Mouse (Mus musculus): ENCODE results near the gene S1pr4. TPM values are rescaled to one million over a fixed set of nuclear protein-coding genes. Genes with fewer than 3 reads are reported as not detected.

The S1pr4 gene
- polyA plus RNA-seq, 1 experiment from 2014 or later: 0.79 TPM

DNA sequence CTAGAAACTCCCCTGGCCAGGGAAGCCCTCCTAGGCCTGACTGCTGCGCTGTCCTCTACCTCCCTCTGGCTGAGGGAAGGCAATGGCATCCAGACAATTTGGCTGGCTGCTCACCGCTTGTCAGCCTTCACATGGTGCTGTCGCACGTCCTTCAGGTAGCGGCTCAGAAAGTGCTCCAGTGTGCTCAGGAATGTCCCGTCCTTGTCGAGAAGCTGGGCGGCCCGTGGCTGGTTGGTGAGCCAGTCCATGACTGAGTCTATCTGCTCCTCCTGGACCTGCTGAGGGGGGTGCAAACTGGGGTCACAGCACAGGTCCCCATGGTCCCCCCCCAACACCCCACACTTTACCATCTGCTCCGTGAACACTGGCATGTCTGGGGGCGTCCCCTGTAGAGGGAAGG is 11.9 kb downstream of the S1pr4 start:
- H3K4me2 ChIP-seq (ENCODE audit: low read length): no peak overlapping the region
- ATAC-seq: no peak
- H3K27ac ChIP-seq (ENCODE audit: low read depth, low read length): no peak overlapping the region
- no peaks in the 10 kb centered on the region for H3K9me3 ChIP-seq (ENCODE audit: control insufficient read depth, low read length)
- H3K9ac ChIP-seq (ENCODE audit: low read depth, low read length): no peak overlapping the region
- peaks cover 44% of the 10 kb centered on the region for H3K36me3 ChIP-seq (ENCODE audit: control insufficient read depth, insufficient read depth, low read length)
- H3K4me3 ChIP-seq (ENCODE audit: low read length): no peak overlapping the region
- WGBS: 87% methylated on average over 11 of the region's 11 CpGs
- no peaks in the 10 kb centered on the region for H3K27me3 ChIP-seq (replicated peaks; ENCODE audit: control insufficient read depth, insufficient read depth, low read length)
- peaks cover 9% of the 10 kb centered on the region for H3K4me1 ChIP-seq (ENCODE audit: control insufficient read depth, insufficient read depth, low read depth, low read length)

DNA sequence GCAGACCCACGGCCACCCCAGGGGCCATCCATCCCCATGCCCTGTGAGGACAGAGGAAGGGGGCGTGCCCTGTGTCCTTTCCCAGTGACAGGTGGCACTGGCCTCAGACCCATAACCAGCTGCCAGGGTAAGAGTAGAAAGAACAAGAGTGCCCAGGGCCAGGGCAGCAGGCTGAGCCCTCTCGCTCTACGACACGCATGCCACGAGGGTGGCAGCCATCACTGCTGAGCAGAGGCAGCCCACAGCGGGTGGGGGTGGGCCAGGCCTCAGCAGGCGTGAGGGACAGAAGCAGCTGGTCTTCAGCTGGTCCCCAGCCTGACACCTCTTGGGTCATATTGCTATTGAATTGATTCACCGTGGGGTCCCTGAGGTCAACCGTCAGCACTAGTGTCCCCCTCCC is 13.4 kb downstream of the S1pr4 start:
- Histone ChIP-seq H3K9ac (ENCODE audit: low read depth, low read length) (no peak overlapping the region), H3K36me3 (ENCODE audit: control insufficient read depth, insufficient read depth, low read length) (peaks cover 36% of the 10 kb centered on the region), H3K4me2 (ENCODE audit: low read length) (no peak overlapping the region), H3K27ac (ENCODE audit: low read depth, low read length) (no peak overlapping the region), H3K4me1 (ENCODE audit: control insufficient read depth, insufficient read depth, low read depth, low read length) (peaks cover 14% of the 10 kb centered on the region), H3K27me3 (replicated peaks; ENCODE audit: control insufficient read depth, insufficient read depth, low read length) (no peaks in the 10 kb centered on the region), H3K9me3 (ENCODE audit: control insufficient read depth, low read length) (no peaks in the 10 kb centered on the region), H3K4me3 (ENCODE audit: low read length) (no peak overlapping the region)
- no peak for ATAC-seq
- 89% methylated on average over 10 of the region's 10 CpGs for WGBS

- WGBS: 79% methylated on average over 7 of the region's 7 CpGs
- H3K4me2 ChIP-seq (ENCODE audit: low read length): no peak overlapping the region
- H3K36me3 ChIP-seq (ENCODE audit: control insufficient read depth, insufficient read depth, low read length): peaks cover 28% of the 10 kb centered on the region
- no peaks in the 10 kb centered on the region for H3K9me3 ChIP-seq (ENCODE audit: control insufficient read depth, low read length)
- no peak overlapping the region for H3K4me3 ChIP-seq (ENCODE audit: low read length)
- H3K9ac ChIP-seq (ENCODE audit: low read depth, low read length): no peak overlapping the region
- peaks cover 18% of the 10 kb centered on the region for H3K4me1 ChIP-seq (ENCODE audit: control insufficient read depth, insufficient read depth, low read depth, low read length)
- H3K27ac ChIP-seq (ENCODE audit: low read depth, low read length): no peak overlapping the region
- no peaks in the 10 kb centered on the region for H3K27me3 ChIP-seq (replicated peaks; ENCODE audit: control insufficient read depth, insufficient read depth, low read length)
- no peak for ATAC-seq
Observed at GRCm38 (mm10) chr10:81485479-81486018, 14.4 kb downstream of the S1pr4 start.

DNA sequence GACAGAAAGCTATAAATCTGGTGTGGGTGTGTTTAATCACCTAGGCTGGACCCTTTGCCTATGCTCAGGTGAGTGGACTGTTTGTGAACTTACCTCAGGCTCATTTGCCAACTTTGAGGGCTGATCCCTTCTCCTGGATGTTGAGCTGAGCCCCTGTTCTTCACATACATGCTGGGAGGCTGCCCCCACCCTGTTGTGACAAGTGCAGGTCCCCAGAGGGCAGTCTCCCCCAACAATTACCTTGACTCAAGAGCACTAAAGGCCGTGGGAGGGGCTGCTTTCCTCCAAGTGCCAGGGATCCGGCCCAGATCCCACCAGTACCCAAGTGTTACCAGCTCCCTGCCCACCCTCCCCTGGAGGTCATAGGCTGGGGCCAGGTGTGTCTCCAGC is 14.9 kb downstream of the S1pr4 start:
- Histone ChIP-seq H3K9me3 (ENCODE audit: control insufficient read depth, low read length) (no peaks in the 10 kb centered on the region), H3K36me3 (ENCODE audit: control insufficient read depth, insufficient read depth, low read length) (peaks cover 24% of the 10 kb centered on the region), H3K4me2 (ENCODE audit: low read length) (no peak overlapping the region), H3K9ac (ENCODE audit: low read depth, low read length) (no peak overlapping the region; the same call in 1 of the 2 replicates), H3K27me3 (replicated peaks; ENCODE audit: control insufficient read depth, insufficient read depth, low read length) (no peaks in the 10 kb centered on the region), H3K4me3 (ENCODE audit: low read length) (no peak overlapping the region), H3K27ac (ENCODE audit: low read depth, low read length) (no peak overlapping the region), H3K4me1 (ENCODE audit: control insufficient read depth, insufficient read depth, low read depth, low read length) (peaks cover 23% of the 10 kb centered on the region)
- ATAC-seq: no peak
- WGBS: 40% methylated on average over 2 of the region's 2 CpGs

DNA sequence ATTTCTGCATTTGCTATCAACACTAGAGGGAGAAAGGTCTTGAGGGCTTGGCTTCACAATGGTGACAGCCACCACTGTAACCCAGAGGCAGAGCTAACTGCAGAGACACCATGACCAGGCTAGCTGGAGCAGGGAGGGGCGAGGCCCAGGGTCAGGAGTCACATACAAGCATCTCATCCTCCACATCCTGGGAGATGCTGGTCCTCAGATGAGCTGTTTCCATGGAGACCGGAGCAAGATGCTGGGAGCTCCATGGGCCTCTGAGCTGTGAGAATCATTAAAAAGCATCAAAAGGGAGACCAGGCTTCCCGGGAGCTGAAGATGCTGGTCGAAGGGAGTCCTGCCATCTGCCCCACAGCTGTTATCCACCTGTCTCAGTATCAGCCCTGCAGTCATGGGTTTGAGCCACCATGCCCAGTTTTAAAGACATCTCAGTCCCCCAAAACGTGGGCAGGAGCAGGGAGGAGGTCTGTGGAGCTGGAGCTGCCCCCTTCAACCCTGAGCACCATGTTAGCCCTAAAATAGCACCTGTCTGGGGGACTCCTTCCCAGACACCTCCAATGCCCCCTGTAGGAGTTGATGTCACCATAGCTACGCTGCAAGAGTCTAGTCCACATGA is 15.4 kb downstream of the S1pr4 start:
- Histone ChIP-seq H3K27me3 (replicated peaks; ENCODE audit: control insufficient read depth, insufficient read depth, low read length) (no peaks in the 10 kb centered on the region), H3K4me2 (ENCODE audit: low read length) (no peak overlapping the region), H3K4me1 (ENCODE audit: control insufficient read depth, insufficient read depth, low read depth, low read length) (peaks cover 27% of the 10 kb centered on the region), H3K36me3 (ENCODE audit: control insufficient read depth, insufficient read depth, low read length) (peaks cover 24% of the 10 kb centered on the region), H3K4me3 (ENCODE audit: low read length) (no peak overlapping the region), H3K9ac (ENCODE audit: low read depth, low read length) (no peak overlapping the region; the same call in 1 of the 2 replicates), H3K27ac (ENCODE audit: low read depth, low read length) (peak overlapping the region; percentile 53; the same call in 1 of the 2 replicates), H3K9me3 (ENCODE audit: control insufficient read depth, low read length) (no peaks in the 10 kb centered on the region)
- WGBS: 30% methylated on average over 6 of the region's 6 CpGs
- ATAC-seq: no peak

- no peak overlapping the region for H3K4me3 ChIP-seq (ENCODE audit: low read length)
- no peak overlapping the region for H3K4me2 ChIP-seq (ENCODE audit: low read length)
- ATAC-seq: no peak
- peaks cover 22% of the 10 kb centered on the region for H3K36me3 ChIP-seq (ENCODE audit: control insufficient read depth, insufficient read depth, low read length)
- H3K27me3 ChIP-seq (replicated peaks; ENCODE audit: control insufficient read depth, insufficient read depth, low read length): no peaks in the 10 kb centered on the region
- no peak overlapping the region for H3K9ac ChIP-seq (ENCODE audit: low read depth, low read length)
- H3K9me3 ChIP-seq (ENCODE audit: control insufficient read depth, low read length): no peaks in the 10 kb centered on the region
- H3K27ac ChIP-seq (ENCODE audit: low read depth, low read length): peak overlapping the region; percentile 53; the same call in 1 of the 2 replicates
- H3K4me1 ChIP-seq (ENCODE audit: control insufficient read depth, insufficient read depth, low read depth, low read length): peaks cover 27% of the 10 kb centered on the region
- 15% methylated on average over 9 of the region's 9 CpGs for WGBS
Observed at GRCm38 (mm10) chr10:81483983-81484382, 15.9 kb downstream of the S1pr4 start.

DNA sequence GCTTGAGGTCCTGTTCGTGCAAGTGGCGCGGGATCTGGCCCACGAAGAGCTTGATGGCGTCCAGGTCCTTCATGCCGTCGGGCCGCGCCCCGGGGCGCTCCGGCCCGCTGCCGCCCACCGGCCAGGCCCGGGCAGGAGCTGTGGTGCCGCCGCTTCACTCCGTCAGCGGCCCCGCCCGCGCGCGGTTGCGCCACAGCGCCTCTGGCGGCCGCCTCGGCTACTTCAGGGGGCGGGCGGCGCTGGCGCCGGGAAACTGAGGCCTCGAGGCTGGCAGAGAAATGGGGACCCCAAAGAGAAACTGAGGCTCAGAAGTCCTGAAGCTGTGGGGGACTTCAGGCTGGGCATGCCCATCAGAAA is 17.4 kb downstream of the S1pr4 start, which contains the start of gene Celf5:
Gene Celf5 (minus strand): TSS at position 177 of the 357 bp plus-strand sequence.
- Histone ChIP-seq H3K9ac (ENCODE audit: low read depth, low read length) (peak within 1 kb of the TSS; percentile 81), H3K27me3 (replicated peaks; ENCODE audit: control insufficient read depth, insufficient read depth, low read length) (no peaks in the 10 kb centered on the region), H3K36me3 (ENCODE audit: control insufficient read depth, insufficient read depth, low read length) (peaks cover 8% of the 10 kb centered on the region), H3K4me2 (ENCODE audit: low read length) (peak within 1 kb of the TSS; percentile 71), H3K4me1 (ENCODE audit: control insufficient read depth, insufficient read depth, low read depth, low read length) (peaks cover 29% of the 10 kb centered on the region), H3K4me3 (ENCODE audit: low read length) (peak within 1 kb of the TSS; percentile 66), H3K9me3 (ENCODE audit: control insufficient read depth, low read length) (no peaks in the 10 kb centered on the region), H3K27ac (ENCODE audit: low read depth, low read length) (peak within 1 kb of the TSS; percentile 82)
- ATAC-seq: peak; percentile 63
- WGBS: under 1% methylated on average over 36 of the region's 36 CpGs

DNA sequence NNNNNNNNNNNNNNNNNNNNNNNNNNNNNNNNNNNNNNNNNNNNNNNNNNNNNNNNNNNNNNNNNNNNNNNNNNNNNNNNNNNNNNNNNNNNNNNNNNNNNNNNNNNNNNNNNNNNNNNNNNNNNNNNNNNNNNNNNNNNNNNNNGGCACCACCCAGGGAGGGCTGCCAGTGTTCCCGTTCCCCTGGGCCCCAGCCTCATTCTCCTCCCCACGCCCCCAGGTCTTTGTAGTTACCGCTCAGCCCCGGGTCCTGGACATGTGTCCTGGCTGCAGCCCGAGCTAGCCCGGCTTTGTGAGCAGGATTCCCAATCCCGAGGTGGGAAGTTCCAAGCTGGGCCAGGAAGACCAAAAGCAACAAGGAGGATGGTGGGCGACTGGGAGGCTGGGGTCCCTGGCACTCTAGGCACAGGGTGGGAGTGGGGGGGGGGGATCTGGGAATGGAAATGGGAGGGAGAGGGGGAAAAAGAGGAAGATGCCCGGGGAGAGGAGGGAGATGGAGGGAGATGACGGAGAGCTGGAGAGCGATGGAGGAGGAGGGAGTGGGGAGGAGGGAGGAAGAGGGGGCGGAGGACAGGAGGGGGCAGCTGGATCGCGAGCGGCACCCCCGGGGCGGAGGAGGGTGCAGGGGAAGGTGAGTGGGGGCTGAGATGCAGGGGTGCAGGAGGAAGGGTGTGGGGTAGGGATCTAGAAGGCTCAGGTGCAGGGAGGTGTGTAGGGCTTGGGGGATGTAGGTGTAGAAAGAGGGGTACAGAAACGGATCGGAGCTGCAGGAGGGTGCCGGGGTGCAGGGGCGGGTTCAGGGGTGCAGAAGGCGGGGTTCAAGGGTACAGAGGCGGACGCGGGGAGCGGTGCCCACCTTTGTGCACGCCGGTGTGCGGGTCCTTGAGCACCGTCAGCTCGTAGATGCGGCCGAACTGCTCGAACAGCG is 18.1 kb downstream of the S1pr4 start:
- no peaks in the 10 kb centered on the region for H3K9me3 ChIP-seq (ENCODE audit: control insufficient read depth, low read length)
- H3K4me3 ChIP-seq (ENCODE audit: low read length): peak overlapping the region; percentile 66
- peaks cover 29% of the 10 kb centered on the region for H3K4me1 ChIP-seq (ENCODE audit: control insufficient read depth, insufficient read depth, low read depth, low read length)
- H3K9ac ChIP-seq (ENCODE audit: low read depth, low read length): peak overlapping the region; percentile 81
- H3K27me3 ChIP-seq (replicated peaks; ENCODE audit: control insufficient read depth, insufficient read depth, low read length): no peaks in the 10 kb centered on the region
- peak overlapping the region; percentile 82 for H3K27ac ChIP-seq (ENCODE audit: low read depth, low read length)
- peak overlapping the region; percentile 71 for H3K4me2 ChIP-seq (ENCODE audit: low read length)
- H3K36me3 ChIP-seq (ENCODE audit: control insufficient read depth, insufficient read depth, low read length): peaks cover 3% of the 10 kb centered on the region
- peak; percentile 41 for ATAC-seq
- WGBS: 2% methylated on average over 34 of the region's 35 CpGs

DNA sequence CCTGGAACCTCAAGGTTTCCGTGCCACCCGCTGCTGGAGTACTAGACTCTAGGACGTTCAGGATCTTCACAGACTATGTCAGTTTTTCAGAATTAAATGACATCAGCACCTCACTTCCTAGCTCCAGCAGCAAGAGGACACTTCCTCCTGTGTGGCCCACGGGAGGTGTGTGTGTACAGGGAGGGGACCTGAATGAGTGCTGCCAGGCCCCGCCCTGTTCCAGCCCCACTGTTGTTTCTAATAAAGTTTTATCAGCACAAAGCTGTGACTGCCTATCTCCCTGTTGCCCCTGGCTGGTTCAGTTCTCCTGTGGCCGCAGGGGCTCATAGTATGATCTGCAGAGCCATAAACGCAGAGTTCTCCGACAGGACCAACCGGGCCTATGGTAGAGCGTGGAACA is 25.5 kb downstream of the S1pr4 start:
- Histone ChIP-seq H3K4me2 (ENCODE audit: low read length) (no peak overlapping the region), H3K9me3 (ENCODE audit: control insufficient read depth, low read length) (no peaks in the 10 kb centered on the region), H3K4me1 (ENCODE audit: control insufficient read depth, insufficient read depth, low read depth, low read length) (peaks cover 29% of the 10 kb centered on the region), H3K4me3 (ENCODE audit: low read length) (no peak overlapping the region), H3K9ac (ENCODE audit: low read depth, low read length) (no peak overlapping the region), H3K27me3 (replicated peaks; ENCODE audit: control insufficient read depth, insufficient read depth, low read length) (no peaks in the 10 kb centered on the region), H3K36me3 (ENCODE audit: control insufficient read depth, insufficient read depth, low read length) (peaks cover 4% of the 10 kb centered on the region; the same call in 1 of the 2 replicates), H3K27ac (ENCODE audit: low read depth, low read length) (no peak overlapping the region)
- no peak for ATAC-seq
- WGBS: 94% methylated on average over 10 of the region's 10 CpGs

All from hindbrain, embryonic 16.5 days (tissue).